Mouse (Mus musculus): ENCODE measurements around the gene Arl2bp.

The Arl2bp gene

GRCm38 (mm10) chr8:94666456-94667308 lies at the start of gene Arl2bp:
TSS of gene Arl2bp (plus strand) at chr8:94666600.
- DNase-seq (ENCODE audit: low read depth, low spot score) = peak; percentile 97

- no peak for DNase-seq (ENCODE audit: low read depth, low spot score)
Measured at GRCm38 (mm10) chr8:94624885-94625284, 41.5 kb upstream of the Arl2bp start.

- DNase-seq (ENCODE audit: low read depth, low spot score) = peak; percentile 54
Measured at GRCm38 (mm10) chr8:94633564-94634194, 32.7 kb upstream of the Arl2bp start.

GRCm38 (mm10) chr8:94634211-94634610 lies 32.2 kb upstream of the Arl2bp start:
- DNase-seq (ENCODE audit: low read depth, low spot score) = peak; percentile 84

- DNase-seq (ENCODE audit: low read depth, low spot score) = no peak
Measured at GRCm38 (mm10) chr8:94641183-94641582, 25.2 kb upstream of the Arl2bp start.

GRCm38 (mm10) chr8:94641938-94642337 lies 24.5 kb upstream of the Arl2bp start:
- peak; percentile 24 for DNase-seq (ENCODE audit: low read depth, low spot score)

GRCm38 (mm10) chr8:94645202-94645601 lies 21.2 kb upstream of the Arl2bp start:
- no peak for DNase-seq (ENCODE audit: low read depth, low spot score)

GRCm38 (mm10) chr8:94646165-94646564 lies 20.2 kb upstream of the Arl2bp start:
- no peak for DNase-seq (ENCODE audit: low read depth, low spot score)

GRCm38 (mm10) chr8:94649496-94649895 lies 16.9 kb upstream of the Arl2bp start:
- DNase-seq (ENCODE audit: low read depth, low spot score) = no peak

GRCm38 (mm10) chr8:94652951-94653350 lies 13.4 kb upstream of the Arl2bp start:
- no peak for DNase-seq (ENCODE audit: low read depth, low spot score)

GRCm38 (mm10) chr8:94654994-94655393 lies 11.4 kb upstream of the Arl2bp start:
- DNase-seq (ENCODE audit: low read depth, low spot score) = no peak

- DNase-seq (ENCODE audit: low read depth, low spot score) = peak; percentile 25
Measured at GRCm38 (mm10) chr8:94658031-94658430, 8.4 kb upstream of the Arl2bp start.

GRCm38 (mm10) chr8:94660418-94660817 lies 6.0 kb upstream of the Arl2bp start:
- no peak for DNase-seq (ENCODE audit: low read depth, low spot score)

GRCm38 (mm10) chr8:94664722-94665121 lies 1.7 kb upstream of the Arl2bp start:
- DNase-seq (ENCODE audit: low read depth, low spot score) = no peak

GRCm38 (mm10) chr8:94674384-94674783 lies 8.0 kb downstream of the Arl2bp start:
- DNase-seq (ENCODE audit: low read depth, low spot score) = no peak

GRCm38 (mm10) chr8:94675923-94676322 lies 9.5 kb downstream of the Arl2bp start:
- no peak for DNase-seq (ENCODE audit: low read depth, low spot score)

- DNase-seq (ENCODE audit: low read depth, low spot score) = no peak
Measured at GRCm38 (mm10) chr8:94678582-94678981, 12.2 kb downstream of the Arl2bp start.

GRCm38 (mm10) chr8:94680414-94680813 lies 14.0 kb downstream of the Arl2bp start:
- DNase-seq (ENCODE audit: low read depth, low spot score) = peak; percentile 11

GRCm38 (mm10) chr8:94682732-94683524 lies 16.5 kb downstream of the Arl2bp start:
- no peak for DNase-seq (ENCODE audit: low read depth, low spot score)

GRCm38 (mm10) chr8:94684287-94684686 lies 17.9 kb downstream of the Arl2bp start:
- DNase-seq (ENCODE audit: low read depth, low spot score) = no peak

- DNase-seq (ENCODE audit: low read depth, low spot score) = no peak
Measured at GRCm38 (mm10) chr8:94685953-94686352, 19.6 kb downstream of the Arl2bp start.

- no peak for DNase-seq (ENCODE audit: low read depth, low spot score)
Measured at GRCm38 (mm10) chr8:94694701-94695100, 28.3 kb downstream of the Arl2bp start.

All from CD4-positive, CD25-positive, alpha-beta regulatory T cell, adult 2 months (primary cell).